Mouse (Mus musculus): Measurements from ENCODE around the gene Pcolce. TPM values are rescaled to one million over a fixed set of nuclear protein-coding genes. Genes with fewer than 3 reads are reported as not detected.
A peak's percentile ranks its signal among the peaks of the same experiment; 100 is the strongest.

Gene Pcolce
- polyA plus RNA-seq, 1 experiment from 2014 or later = 292 TPM

DNA sequence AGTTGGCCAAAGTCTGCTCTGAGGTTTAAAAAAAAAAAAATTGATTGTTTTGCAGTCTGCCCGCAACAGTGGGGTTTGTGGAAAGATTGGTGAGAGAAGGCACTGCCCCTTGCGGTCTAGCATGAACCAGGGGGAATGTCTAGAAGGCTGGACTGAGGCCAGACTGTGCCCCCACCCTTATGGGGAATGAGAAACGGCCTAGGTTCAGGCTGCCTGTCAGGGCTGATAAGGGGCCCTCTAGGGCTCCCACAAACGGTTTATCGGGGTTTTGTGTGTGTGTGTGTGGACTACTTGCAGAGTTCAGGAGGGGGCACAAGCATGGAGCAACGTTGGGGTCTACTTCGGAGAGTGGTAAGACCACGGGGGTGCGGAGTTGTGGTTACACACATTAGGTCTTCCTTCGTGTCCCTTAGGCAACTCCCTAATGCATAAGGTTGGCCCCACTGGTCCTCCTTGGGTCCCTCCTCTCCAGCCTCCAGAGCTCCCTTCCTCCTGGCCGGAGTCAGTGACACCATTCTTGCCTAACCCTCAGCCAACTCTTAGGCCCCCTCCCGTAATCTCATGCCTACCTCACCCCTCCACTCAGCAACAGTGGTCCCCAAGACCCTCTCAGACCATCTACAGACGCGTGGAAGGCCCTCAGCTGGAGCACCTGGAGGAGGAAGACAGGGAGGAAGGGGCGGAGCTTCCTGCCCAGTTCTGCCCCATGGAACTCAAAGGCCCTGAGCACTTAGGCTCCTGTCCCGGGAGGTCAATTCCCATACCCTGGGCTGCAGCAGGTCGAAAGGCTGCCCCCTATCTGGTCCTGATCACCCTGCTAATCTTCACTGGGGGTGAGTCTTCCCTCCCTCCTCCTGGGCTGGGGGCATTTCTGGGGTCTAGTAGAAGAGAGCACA lies 42.6 kb downstream of the Pcolce start:
- H3K9ac ChIP-seq (ENCODE audit: low read depth, low read length) = no peak overlapping the region
- no peak overlapping the region for H3K4me3 ChIP-seq (ENCODE audit: low read depth, low read length)
- no peak overlapping the region for H3K27ac ChIP-seq (replicated peaks; ENCODE audit: low read depth, low read length)
- no peaks in the 10 kb centered on the region for H3K36me3 ChIP-seq (ENCODE audit: control insufficient read depth, insufficient read depth, low read length)
- H3K4me1 ChIP-seq (ENCODE audit: control insufficient read depth, insufficient read depth, low read length) = 0 out of 2 replicates have a peak, but pooled peaks cover 7% of the 10 kb centered on the region
- no peak overlapping the region for H3K4me2 ChIP-seq (ENCODE audit: low read depth, low read length)
- H3K9me3 ChIP-seq (ENCODE audit: control insufficient read depth, low read length) = no peaks in the 10 kb centered on the region
- ATAC-seq (ENCODE audit: low read depth) = no peak
- WGBS = 79% methylated on average over 16 of the region's 17 CpGs
- peaks cover 17% of the 10 kb centered on the region; the same call in 1 of the 2 replicates for H3K27me3 ChIP-seq (replicated peaks; ENCODE audit: control insufficient read depth, insufficient read depth, low read length)
- DNase-seq (ENCODE audit: low spot score) = peak; percentile 21

- H3K4me2 ChIP-seq (ENCODE audit: low read depth, low read length) = no peak overlapping the region
- H3K4me1 ChIP-seq (ENCODE audit: control insufficient read depth, insufficient read depth, low read length) = 0 out of 2 replicates have a peak, but pooled peaks cover 7% of the 10 kb centered on the region
- H3K9me3 ChIP-seq (ENCODE audit: control insufficient read depth, low read length) = no peaks in the 10 kb centered on the region
- 49% methylated on average over 7 of the region's 7 CpGs for WGBS
- no peak overlapping the region for H3K27ac ChIP-seq (replicated peaks; ENCODE audit: low read depth, low read length)
- no peaks in the 10 kb centered on the region for H3K36me3 ChIP-seq (ENCODE audit: control insufficient read depth, insufficient read depth, low read length)
- no peak overlapping the region for H3K4me3 ChIP-seq (ENCODE audit: low read depth, low read length)
- DNase-seq (ENCODE audit: low spot score) (no peak), ATAC-seq (ENCODE audit: low read depth) (no peak)
- no peak overlapping the region for H3K9ac ChIP-seq (ENCODE audit: low read depth, low read length)
- H3K27me3 ChIP-seq (replicated peaks; ENCODE audit: control insufficient read depth, insufficient read depth, low read length) = peaks cover 17% of the 10 kb centered on the region; the same call in 1 of the 2 replicates
These were observed 43.4 kb downstream of the Pcolce start for GRCm38 (mm10) chr5:137570181-137570580.

DNA sequence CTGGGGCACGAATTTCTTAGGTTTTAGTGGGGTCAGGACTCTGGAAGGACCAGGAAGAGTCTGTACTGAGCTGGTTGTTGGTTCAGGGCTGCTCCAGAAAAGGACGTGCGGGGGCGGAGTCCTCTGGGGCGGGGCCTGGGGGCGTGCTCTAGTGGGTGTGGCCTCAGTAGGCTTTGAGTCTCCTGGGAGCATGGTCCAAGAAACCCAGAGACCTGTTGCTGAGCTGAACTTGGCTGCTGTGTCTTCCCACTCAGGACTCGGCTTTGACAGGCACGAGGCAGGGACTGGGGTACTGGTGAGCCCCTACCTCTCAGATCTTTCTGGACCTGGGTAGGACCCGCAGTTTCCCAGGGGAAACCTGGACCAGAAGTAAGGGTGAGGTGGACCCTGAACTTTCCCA lies 43.9 kb downstream of the Pcolce start, which contains the start of gene Tfr2:
Gene Tfr2 (plus strand): TSS at position 176 of the 400 bp plus-strand sequence.
- no peaks in the 10 kb centered on the region for H3K36me3 ChIP-seq (ENCODE audit: control insufficient read depth, insufficient read depth, low read length)
- no peak within 1 kb of the TSS for H3K4me3 ChIP-seq (ENCODE audit: low read depth, low read length)
- no peaks in the 10 kb centered on the region for H3K9me3 ChIP-seq (ENCODE audit: control insufficient read depth, low read length)
- peak; percentile 29 for DNase-seq (ENCODE audit: low spot score)
- H3K9ac ChIP-seq (ENCODE audit: low read depth, low read length) = no peak within 1 kb of the TSS
- no peak within 1 kb of the TSS for H3K4me2 ChIP-seq (ENCODE audit: low read depth, low read length)
- 32% methylated on average over 9 of the region's 9 CpGs for WGBS
- 0 out of 2 replicates have a peak, but pooled peaks cover 7% of the 10 kb centered on the region for H3K4me1 ChIP-seq (ENCODE audit: control insufficient read depth, insufficient read depth, low read length)
- H3K27ac ChIP-seq (replicated peaks; ENCODE audit: low read depth, low read length) = no peak within 1 kb of the TSS
- ATAC-seq (ENCODE audit: low read depth) = peak; percentile 50; the same call in 1 of the 2 replicates
- peaks cover 12% of the 10 kb centered on the region; the same call in 1 of the 2 replicates for H3K27me3 ChIP-seq (replicated peaks; ENCODE audit: control insufficient read depth, insufficient read depth, low read length)

- no peaks in the 10 kb centered on the region for H3K9me3 ChIP-seq (ENCODE audit: control insufficient read depth, low read length)
- 68% methylated on average over 10 of the region's 12 CpGs for WGBS
- ATAC-seq (ENCODE audit: low read depth) (no peak), DNase-seq (ENCODE audit: low spot score) (no peak)
- 0 out of 2 replicates have a peak, but pooled peaks cover 7% of the 10 kb centered on the region for H3K4me1 ChIP-seq (ENCODE audit: control insufficient read depth, insufficient read depth, low read length)
- no peak overlapping the region for H3K9ac ChIP-seq (ENCODE audit: low read depth, low read length)
- H3K27me3 ChIP-seq (replicated peaks; ENCODE audit: control insufficient read depth, insufficient read depth, low read length) = 0 out of 2 replicates have a peak, but pooled peaks cover 8% of the 10 kb centered on the region
- H3K27ac ChIP-seq (replicated peaks; ENCODE audit: low read depth, low read length) = no peak overlapping the region
- H3K4me2 ChIP-seq (ENCODE audit: low read depth, low read length) = no peak overlapping the region
- H3K36me3 ChIP-seq (ENCODE audit: control insufficient read depth, insufficient read depth, low read length) = no peaks in the 10 kb centered on the region
- no peak overlapping the region for H3K4me3 ChIP-seq (ENCODE audit: low read depth, low read length)
These were observed 44.6 kb downstream of the Pcolce start for GRCm38 (mm10) chr5:137569031-137569430.

- 72% methylated on average over 8 of the region's 8 CpGs for WGBS
- 0 out of 2 replicates have a peak, but pooled peaks cover 7% of the 10 kb centered on the region for H3K4me1 ChIP-seq (ENCODE audit: control insufficient read depth, insufficient read depth, low read length)
- no peak overlapping the region for H3K9ac ChIP-seq (ENCODE audit: low read depth, low read length)
- H3K27me3 ChIP-seq (replicated peaks; ENCODE audit: control insufficient read depth, insufficient read depth, low read length) = 0 out of 2 replicates have a peak, but pooled peaks cover 4% of the 10 kb centered on the region
- H3K27ac ChIP-seq (replicated peaks; ENCODE audit: low read depth, low read length) = no peak overlapping the region
- DNase-seq (ENCODE audit: low spot score) (no peak), ATAC-seq (ENCODE audit: low read depth) (no peak)
- no peaks in the 10 kb centered on the region for H3K9me3 ChIP-seq (ENCODE audit: control insufficient read depth, low read length)
- H3K4me2 ChIP-seq (ENCODE audit: low read depth, low read length) = no peak overlapping the region
- no peaks in the 10 kb centered on the region for H3K36me3 ChIP-seq (ENCODE audit: control insufficient read depth, insufficient read depth, low read length)
- H3K4me3 ChIP-seq (ENCODE audit: low read depth, low read length) = no peak overlapping the region
These were observed 45.3 kb downstream of the Pcolce start for GRCm38 (mm10) chr5:137568223-137568798.

DNA sequence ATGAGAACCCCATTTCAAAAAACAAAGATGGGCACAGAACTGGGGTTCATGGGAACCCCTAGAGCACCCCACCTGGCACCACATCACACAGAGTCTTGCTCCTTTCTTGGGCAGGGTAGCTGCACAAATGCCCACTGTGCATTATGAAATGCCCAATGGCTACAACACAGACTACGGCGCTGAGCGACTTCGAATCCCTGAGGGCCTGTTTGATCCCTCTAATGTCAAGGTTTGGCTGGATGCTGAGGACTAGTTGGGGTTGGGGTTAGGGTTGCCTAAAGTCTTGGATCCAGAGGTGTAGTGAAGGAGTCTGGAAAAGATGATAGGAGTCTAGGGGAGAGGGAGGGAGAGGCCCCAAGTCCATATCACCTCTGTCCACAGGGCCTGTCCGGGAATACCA lies 47.2 kb downstream of the Pcolce start:
- ATAC-seq (ENCODE audit: low read depth) = no peak
- 93% methylated on average over 5 of the region's 5 CpGs for whole genome bisulfite sequencing

DNA sequence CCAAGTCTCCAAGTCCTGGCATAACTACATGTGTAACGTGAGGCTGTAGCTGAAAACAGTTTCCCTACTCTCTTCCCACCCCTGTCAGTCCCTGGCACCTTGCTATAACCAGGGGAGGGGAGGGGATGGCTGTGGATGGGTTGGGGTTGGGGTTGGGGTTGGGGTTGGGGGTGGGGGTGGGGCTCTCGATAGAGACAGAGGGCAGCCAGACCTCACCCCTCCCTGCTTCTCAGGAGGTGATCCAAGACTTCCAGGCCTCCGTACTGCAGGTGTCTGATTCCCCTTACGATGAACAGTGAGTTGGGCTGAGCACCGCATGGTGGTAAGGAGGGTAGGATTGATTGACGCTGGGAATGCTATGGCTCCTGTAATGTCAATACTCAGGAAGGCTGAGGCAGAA lies 47.8 kb downstream of the Pcolce start:
- DNase-seq (ENCODE audit: low spot score) = no peak
- Histone ChIP-seq H3K4me2 (ENCODE audit: low read depth, low read length) (no peak overlapping the region), H3K9me3 (ENCODE audit: control insufficient read depth, low read length) (no peaks in the 10 kb centered on the region), H3K4me1 (ENCODE audit: control insufficient read depth, insufficient read depth, low read length) (0 out of 2 replicates have a peak, but pooled peaks cover 7% of the 10 kb centered on the region), H3K4me3 (ENCODE audit: low read depth, low read length) (no peak overlapping the region), H3K36me3 (ENCODE audit: control insufficient read depth, insufficient read depth, low read length) (no peaks in the 10 kb centered on the region), H3K9ac (ENCODE audit: low read depth, low read length) (no peak overlapping the region), H3K27ac (replicated peaks; ENCODE audit: low read depth, low read length) (no peak overlapping the region), H3K27me3 (replicated peaks; ENCODE audit: control insufficient read depth, insufficient read depth, low read length) (no peaks in the 10 kb centered on the region)
- ATAC-seq (ENCODE audit: low read depth) = no peak
- 66% methylated on average over 5 of the region's 6 CpGs for WGBS

More for the DNA sequence above, 47.2 kb downstream of the Pcolce start:
- H3K4me2 ChIP-seq (ENCODE audit: low read depth, low read length) = no peak overlapping the region
- no peaks in the 10 kb centered on the region for H3K27me3 ChIP-seq (replicated peaks; ENCODE audit: control insufficient read depth, insufficient read depth, low read length)
- 0 out of 2 replicates have a peak, but pooled peaks cover 7% of the 10 kb centered on the region for H3K4me1 ChIP-seq (ENCODE audit: control insufficient read depth, insufficient read depth, low read length)
- DNase-seq (ENCODE audit: low spot score) = no peak
- no peak overlapping the region for H3K27ac ChIP-seq (replicated peaks; ENCODE audit: low read depth, low read length)
- H3K4me3 ChIP-seq (ENCODE audit: low read depth, low read length) = no peak overlapping the region
- H3K36me3 ChIP-seq (ENCODE audit: control insufficient read depth, insufficient read depth, low read length) = no peaks in the 10 kb centered on the region
- no peak overlapping the region for H3K9ac ChIP-seq (ENCODE audit: low read depth, low read length)
- no peaks in the 10 kb centered on the region for H3K9me3 ChIP-seq (ENCODE audit: control insufficient read depth, low read length)

- no peak overlapping the region for H3K9ac ChIP-seq (ENCODE audit: low read depth, low read length)
- no peak overlapping the region for H3K4me3 ChIP-seq (ENCODE audit: low read depth, low read length)
- no peaks in the 10 kb centered on the region for H3K36me3 ChIP-seq (ENCODE audit: control insufficient read depth, insufficient read depth, low read length)
- ATAC-seq (ENCODE audit: low read depth) (no peak), DNase-seq (ENCODE audit: low spot score) (no peak)
- no peak overlapping the region for H3K4me2 ChIP-seq (ENCODE audit: low read depth, low read length)
- no peak overlapping the region for H3K27ac ChIP-seq (replicated peaks; ENCODE audit: low read depth, low read length)
- H3K27me3 ChIP-seq (replicated peaks; ENCODE audit: control insufficient read depth, insufficient read depth, low read length) = no peaks in the 10 kb centered on the region
- H3K9me3 ChIP-seq (ENCODE audit: control insufficient read depth, low read length) = no peaks in the 10 kb centered on the region
- whole genome bisulfite sequencing = 70% methylated on average over 10 of the region's 10 CpGs
- H3K4me1 ChIP-seq (ENCODE audit: control insufficient read depth, insufficient read depth, low read length) = no peaks in the 10 kb centered on the region
These were observed 50.6 kb downstream of the Pcolce start for GRCm38 (mm10) chr5:137562965-137563364.
